Mouse (Mus musculus) stomach, embryonic 16.5 days (tissue): Measurements from ENCODE around the gene Tenm4. TPM values are rescaled to one million over a fixed set of nuclear protein-coding genes. Genes with fewer than 3 reads are reported as not detected.

Experiments
- ATAC-seq: fragments of 200-750 bp; cut with Nextera tagmentation; 2 replicates; pipeline ENCODE4 v1.8.0; 2017; ENCODE audit warnings: moderate number of reproducible peaks, moderate TSS enrichment; ENCODE audit not compliant: insufficient read depth, low FRiP score
- H3K27ac ChIP-seq: fragments of 300-500 bp; sonication (generic); 2 replicates; pipeline ENCODE4 v1.5.1; 2014; ENCODE audit warnings: low read length
- H3K27me3 ChIP-seq: fragments of 300-500 bp; sonication (generic); 2 replicates; pipeline ENCODE4 v1.6.1; 2014; ENCODE audit warnings: low read length, control low read depth, mixed read lengths; ENCODE audit not compliant: control insufficient read depth, insufficient read depth
- H3K36me3 ChIP-seq: fragments of 300-500 bp; sonication (generic); 2 replicates; pipeline ENCODE4 v1.6.1; 2014; ENCODE audit warnings: low read length; ENCODE audit not compliant: control insufficient read depth, insufficient read depth
- H3K4me1 ChIP-seq: fragments of 300-500 bp; sonication (generic); 2 replicates; pipeline ENCODE4 v1.6.1; 2014; ENCODE audit warnings: low read length, control low read depth, mixed read lengths; ENCODE audit not compliant: control insufficient read depth, insufficient read depth
- H3K4me2 ChIP-seq: fragments of 300-500 bp; sonication (generic); 2 replicates; pipeline ENCODE4 v1.6.1; 2014; ENCODE audit warnings: low read depth, low read length, mixed read lengths
- H3K4me3 ChIP-seq: fragments of 300-500 bp; sonication (generic); replicated peaks from 2 replicates; pipeline ENCODE4 v1.5.1; 2014; ENCODE audit warnings: mild to moderate bottlenecking, low read length
- H3K9ac ChIP-seq: fragments of 300-500 bp; sonication (generic); 2 replicates; pipeline ENCODE4 v1.6.1; 2014; ENCODE audit warnings: low read length
- H3K9me3 ChIP-seq: fragments of 300-500 bp; sonication (generic); replicated peaks from 2 replicates; pipeline ENCODE4 v1.6.1; 2016; ENCODE audit warnings: low read length, control low read depth; ENCODE audit not compliant: control insufficient read depth
- WGBS: fragments of 180-500 bp; shearing (Covaris S2); extraction: QIAGEN DNeasy Blood & Tissue Kit; methylation state at CpG from one replicate; pipeline ENCODE4 v1.1.7; 2014; 5-methylcytosine and 5-hydroxymethylcytosine counted together
- polyA plus RNA-seq: library from polyadenylated mRNA; unstranded; fragments of >200 nt; fragmentation: Nextera tagmentation; extraction: Ambion mirVana; gene quantifications from 2 replicates; pipeline ENCODE4 v1.2.1, GENCODE M21; 2015

Tenm4 gene
- polyA plus RNA-seq, 1 experiment from 2014 or later, result 22.7 TPM

DNA sequence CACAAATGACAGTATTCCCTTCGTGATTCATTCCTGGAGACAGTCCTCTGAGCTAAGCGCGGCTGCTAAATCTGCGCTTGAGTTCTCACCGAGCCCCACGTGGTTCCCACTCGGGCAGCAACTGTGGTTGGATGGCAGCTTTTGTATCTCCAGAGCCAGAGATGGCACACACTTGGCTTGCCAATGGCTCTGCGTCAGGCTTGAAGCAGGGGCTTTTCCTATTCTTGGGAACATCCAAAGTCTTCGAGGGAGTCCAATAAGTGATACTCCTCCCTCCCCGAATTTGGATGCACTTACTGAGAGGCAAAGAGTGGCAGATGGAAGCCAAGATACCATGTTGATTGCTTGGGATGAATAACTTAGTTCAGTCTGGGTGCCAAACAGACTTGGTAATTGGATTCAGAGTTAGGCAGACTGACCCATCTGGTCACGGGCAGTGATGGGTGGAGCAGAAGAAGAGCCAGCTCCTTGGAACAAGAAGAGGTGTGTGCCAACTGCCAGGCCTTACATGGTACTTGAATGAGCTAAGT is 303.6 kb downstream of the Tenm4 start:
- no peak for ATAC-seq
- no peak overlapping the region for H3K4me2 ChIP-seq
- H3K27ac ChIP-seq, result no peak overlapping the region
- H3K4me1 ChIP-seq, result no peaks in the 10 kb centered on the region
- no peaks in the 10 kb centered on the region for H3K36me3 ChIP-seq
- H3K27me3 ChIP-seq, result no peaks in the 10 kb centered on the region
- no peak overlapping the region for H3K9ac ChIP-seq
- no peak overlapping the region for H3K4me3 ChIP-seq
- WGBS, result 83% methylated on average over 11 of the region's 11 CpGs
- no peaks in the 10 kb centered on the region for H3K9me3 ChIP-seq

- no peak for ATAC-seq
Observed at GRCm38 (mm10) chr7:96476987-96477613, 306.1 kb downstream of the Tenm4 start.

GRCm38 (mm10) chr7:96479139-96479538 is 308.1 kb downstream of the Tenm4 start:
- Histone ChIP-seq H3K27me3 (no peaks in the 10 kb centered on the region), H3K36me3 (no peaks in the 10 kb centered on the region), H3K4me3 (no peak overlapping the region), H3K4me1 (no peaks in the 10 kb centered on the region), H3K27ac (no peak overlapping the region), H3K4me2 (no peak overlapping the region), H3K9me3 (no peaks in the 10 kb centered on the region), H3K9ac (no peak overlapping the region)
- no peak for ATAC-seq
- 83% methylated on average over 6 of the region's 6 CpGs for WGBS

More at GRCm38 (mm10) chr7:96476987-96477613, 306.1 kb downstream of the Tenm4 start:
- H3K27me3 ChIP-seq, result no peaks in the 10 kb centered on the region
- no peak overlapping the region for H3K9ac ChIP-seq
- 81% methylated on average over 6 of the region's 6 CpGs for WGBS
- H3K4me2 ChIP-seq, result no peak overlapping the region
- H3K4me3 ChIP-seq, result no peak overlapping the region
- H3K9me3 ChIP-seq, result no peaks in the 10 kb centered on the region
- H3K36me3 ChIP-seq, result no peaks in the 10 kb centered on the region
- H3K27ac ChIP-seq, result no peak overlapping the region
- no peaks in the 10 kb centered on the region for H3K4me1 ChIP-seq

- WGBS, result 83% methylated on average over 9 of the region's 9 CpGs
- Histone ChIP-seq H3K27ac (no peak overlapping the region), H3K4me3 (no peak overlapping the region), H3K4me1 (no peaks in the 10 kb centered on the region), H3K9me3 (no peaks in the 10 kb centered on the region), H3K36me3 (no peaks in the 10 kb centered on the region), H3K4me2 (no peak overlapping the region), H3K9ac (no peak overlapping the region), H3K27me3 (no peaks in the 10 kb centered on the region)
- no peak for ATAC-seq
Observed at GRCm38 (mm10) chr7:96480351-96480983, 309.4 kb downstream of the Tenm4 start.

DNA sequence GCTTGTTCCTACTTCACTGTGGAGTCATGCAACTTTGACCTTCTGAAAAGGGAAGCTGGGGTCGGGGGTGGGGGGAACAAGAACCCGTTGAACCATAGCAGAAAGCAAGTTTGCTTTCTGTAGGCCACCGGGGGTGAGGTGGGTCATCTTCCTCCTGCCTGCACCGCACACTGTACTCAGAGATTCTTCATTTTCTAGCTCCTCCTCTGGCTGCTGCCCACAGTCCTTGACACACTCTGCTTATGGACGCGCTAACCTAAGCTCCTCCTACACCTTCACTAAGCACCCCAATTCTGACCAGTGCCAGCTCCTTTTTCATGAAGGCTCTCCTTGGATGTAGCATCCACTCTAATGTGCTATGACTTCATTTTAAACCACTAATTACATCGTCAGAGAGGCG is 311.9 kb downstream of the Tenm4 start:
- H3K27me3 ChIP-seq, result no peaks in the 10 kb centered on the region

GRCm38 (mm10) chr7:96484006-96484581 is 313.0 kb downstream of the Tenm4 start:
- WGBS, result 62% methylated on average over 1 of the region's 1 CpGs
- no peaks in the 10 kb centered on the region for H3K9me3 ChIP-seq
- ATAC-seq, result no peak

More for the DNA sequence above, 311.9 kb downstream of the Tenm4 start:
- Histone ChIP-seq H3K36me3 (no peaks in the 10 kb centered on the region), H3K4me2 (no peak overlapping the region), H3K9ac (no peak overlapping the region), H3K4me1 (no peaks in the 10 kb centered on the region), H3K4me3 (no peak overlapping the region), H3K27ac (no peak overlapping the region), H3K9me3 (no peaks in the 10 kb centered on the region)
- 67% methylated on average over 8 of the region's 8 CpGs for WGBS
- ATAC-seq, result no peak

GRCm38 (mm10) chr7:96489348-96490076 is 318.5 kb downstream of the Tenm4 start:
- ATAC-seq, result no peak
- no peak overlapping the region for H3K4me2 ChIP-seq
- H3K4me1 ChIP-seq, result peaks cover 10% of the 10 kb centered on the region
- no peak overlapping the region for H3K9ac ChIP-seq
- H3K36me3 ChIP-seq, result no peaks in the 10 kb centered on the region
- no peak overlapping the region for H3K27ac ChIP-seq
- no peaks in the 10 kb centered on the region for H3K27me3 ChIP-seq
- H3K4me3 ChIP-seq, result no peak overlapping the region
- H3K9me3 ChIP-seq, result no peaks in the 10 kb centered on the region
- 85% methylated on average over 6 of the region's 6 CpGs for WGBS

More at GRCm38 (mm10) chr7:96484006-96484581, 313.0 kb downstream of the Tenm4 start:
- no peak overlapping the region for H3K9ac ChIP-seq
- H3K4me2 ChIP-seq, result no peak overlapping the region
- no peak overlapping the region for H3K27ac ChIP-seq
- H3K27me3 ChIP-seq, result no peaks in the 10 kb centered on the region
- no peaks in the 10 kb centered on the region for H3K4me1 ChIP-seq
- H3K4me3 ChIP-seq, result no peak overlapping the region
- no peaks in the 10 kb centered on the region for H3K36me3 ChIP-seq

DNA sequence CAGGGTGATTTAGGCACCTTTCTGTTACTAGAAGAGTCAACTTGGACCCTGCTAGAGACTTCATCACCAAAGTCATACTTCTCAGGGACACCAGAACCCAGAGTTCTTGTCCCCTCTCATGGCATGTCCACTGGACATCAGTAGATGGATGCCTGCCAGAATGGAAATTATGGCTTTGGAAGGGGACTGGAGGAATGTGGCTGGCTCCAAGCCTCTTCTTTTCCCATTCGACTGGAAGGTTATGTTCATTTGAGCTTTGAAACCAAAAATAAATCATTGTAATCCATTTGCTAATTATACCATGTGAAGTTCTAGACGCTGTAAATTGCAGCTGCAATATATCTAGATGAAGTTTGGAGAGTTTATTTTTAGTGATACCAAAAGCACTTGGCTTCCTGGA is 320.9 kb downstream of the Tenm4 start:
- Histone ChIP-seq H3K4me1 (peaks cover 10% of the 10 kb centered on the region), H3K27me3 (no peaks in the 10 kb centered on the region), H3K27ac (peak overlapping the region; percentile 8; the same call in 1 of the 2 replicates), H3K4me3 (no peak overlapping the region), H3K9ac (no peak overlapping the region), H3K9me3 (no peaks in the 10 kb centered on the region), H3K36me3 (no peaks in the 10 kb centered on the region), H3K4me2 (no peak overlapping the region)
- no peak for ATAC-seq
- WGBS, result 39% methylated on average over 2 of the region's 2 CpGs

GRCm38 (mm10) chr7:96492696-96493095 is 321.6 kb downstream of the Tenm4 start:
- Histone ChIP-seq H3K27ac (no peak overlapping the region), H3K4me1 (peaks cover 10% of the 10 kb centered on the region)
- ATAC-seq, result no peak

More at GRCm38 (mm10) chr7:96492696-96493095, 321.6 kb downstream of the Tenm4 start:
- Histone ChIP-seq H3K4me2 (no peak overlapping the region), H3K9me3 (no peaks in the 10 kb centered on the region), H3K9ac (no peak overlapping the region), H3K4me3 (no peak overlapping the region), H3K36me3 (no peaks in the 10 kb centered on the region), H3K27me3 (no peaks in the 10 kb centered on the region)
- WGBS, result 86% methylated on average over 7 of the region's 7 CpGs
